Mouse (Mus musculus) erythroblast, embryonic 14.5 days (primary cell): ENCODE measurements around the gene Vps72.

Experiments
- GATA1 ChIP-seq: IDR thresholded peaks from 2 replicates; pipeline ENCODE4 v1.6.1; 2012; ENCODE audit warnings: low read length, inconsistent platforms, mixed read lengths
- TAL1 ChIP-seq: IDR thresholded peaks from 3 replicates; pipeline ENCODE4 v1.6.1; 2012; ENCODE audit warnings: low read length, inconsistent platforms, mixed read lengths

GRCm38 (mm10) chr3:95105586-95106337, 5.1 kb upstream of the Vps72 start:
- TF ChIP-seq TAL1 = no peak
- TF ChIP-seq GATA1 = no peak
